Mouse (Mus musculus) cerebellum, adult 11 months (tissue): ENCODE data around the gene 1810065E05Rik.

Experiments
- DNase-seq: peaks from one replicate; pipeline ENCODE4 v3.0.0; 2022

Gene 1810065E05Rik

DNA sequence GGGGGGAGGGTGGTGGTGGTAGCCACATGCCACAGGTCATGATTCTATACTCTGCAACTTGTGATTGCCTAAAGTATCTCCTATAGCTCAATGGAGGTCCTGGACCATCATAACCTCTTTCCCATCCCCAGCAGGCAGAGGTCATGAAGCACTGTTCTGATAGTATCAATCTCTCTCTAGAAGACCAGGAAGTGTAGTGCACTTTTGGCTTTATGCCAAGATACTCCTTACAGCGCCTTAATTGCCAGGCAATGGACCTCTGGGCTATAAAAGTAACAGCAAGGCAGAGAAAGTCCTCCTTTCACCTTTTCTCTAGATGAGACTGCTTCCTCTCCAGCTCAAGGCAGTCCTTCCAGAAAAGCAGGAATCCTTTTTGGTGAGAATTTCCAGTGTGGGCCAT lies at the start of gene 1810065E05Rik:
Gene 1810065E05Rik, plus strand, starts transcription at position 297 of the 400 bp plus-strand sequence.
- DNase-seq, result no peak

DNA sequence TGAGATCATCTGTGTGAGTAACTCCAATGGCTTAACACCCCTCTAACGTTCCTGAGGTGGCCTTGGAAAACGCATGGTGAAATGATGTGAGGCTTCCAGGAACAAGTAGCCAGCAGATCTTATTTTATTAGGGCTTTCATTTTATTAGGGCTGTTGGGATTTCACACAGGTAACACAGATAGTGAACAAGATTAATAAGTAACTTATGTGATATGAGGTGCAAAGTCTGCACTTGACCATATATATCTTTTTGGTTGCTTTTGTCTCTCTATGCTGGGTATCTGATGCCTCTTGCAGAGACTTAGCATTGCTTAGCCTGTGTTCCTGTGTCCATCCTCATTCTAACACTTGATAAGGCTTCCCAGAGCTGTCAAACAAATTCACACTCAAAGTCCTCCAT lies 43.6 kb upstream of the 1810065E05Rik start:
- DNase-seq, result no peak

DNA sequence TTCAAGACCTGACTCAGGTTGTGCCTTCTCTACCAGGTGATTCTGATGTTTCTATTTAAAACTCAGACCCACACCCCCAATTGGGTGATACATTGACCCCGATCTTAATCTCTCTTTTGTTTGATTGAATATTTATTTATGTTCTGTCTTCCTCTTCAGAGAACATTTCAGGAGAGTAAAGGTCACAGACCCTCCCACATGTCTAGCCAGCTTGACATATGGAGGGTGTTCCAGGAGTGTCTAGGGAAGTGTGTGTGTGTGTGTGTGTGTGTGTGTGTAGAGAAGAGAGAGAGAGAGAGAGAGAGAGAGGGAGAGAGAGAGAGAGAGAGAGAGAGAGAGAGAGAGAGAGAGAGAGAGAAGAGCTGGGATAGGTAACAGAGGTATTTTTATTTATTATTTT lies 43.2 kb upstream of the 1810065E05Rik start:
- DNase-seq, result no peak

DNA sequence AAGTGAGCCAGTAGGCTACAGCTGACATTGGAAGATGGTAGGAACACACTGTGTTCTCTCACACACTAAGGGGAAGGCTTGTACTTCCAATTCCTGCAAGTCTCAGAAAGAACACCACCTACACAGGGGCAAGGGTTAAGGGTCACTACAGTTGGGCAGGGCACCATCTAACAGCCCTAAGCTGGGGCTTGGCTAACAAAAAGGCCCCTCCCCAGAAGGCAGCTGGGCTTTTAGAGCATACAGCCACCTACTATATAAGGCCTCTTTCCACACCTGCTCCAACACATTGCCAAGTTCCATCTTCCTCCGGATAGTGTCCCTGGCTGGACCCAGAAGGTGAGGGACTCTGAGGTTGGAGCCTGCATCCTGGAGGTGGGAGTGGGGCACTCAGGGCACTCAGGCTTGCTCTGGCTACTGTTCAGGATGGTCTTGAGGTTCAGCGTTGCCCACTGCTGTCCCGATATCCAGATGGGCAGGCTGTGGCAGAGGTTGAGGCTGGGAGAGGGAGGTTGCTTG lies 42.1 kb upstream of the 1810065E05Rik start, which contains the start of gene Lypd8:
Gene Lypd8, plus strand, starts transcription at position 281 of the 516 bp plus-strand sequence.
- DNase-seq, result no peak

DNA sequence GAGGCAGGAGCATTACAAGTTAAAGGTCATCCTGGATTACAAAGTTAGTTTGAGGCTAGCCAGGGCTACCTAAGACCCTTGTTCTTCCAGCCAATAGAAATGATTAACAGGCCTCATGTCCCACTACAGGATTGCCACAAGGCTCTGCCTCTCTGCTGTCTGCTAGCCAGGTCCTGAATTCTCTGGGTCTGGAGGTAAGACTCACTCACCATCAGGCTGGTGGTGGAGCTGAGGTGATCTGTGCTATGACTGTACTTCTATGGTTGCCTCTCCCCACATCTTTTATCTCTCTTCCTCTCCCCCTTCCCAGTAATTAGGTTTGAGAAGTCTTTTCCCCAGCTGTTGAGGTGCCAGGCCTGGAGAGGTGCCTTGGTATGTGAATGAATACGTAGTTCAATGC lies 41.4 kb upstream of the 1810065E05Rik start:
- DNase-seq, result no peak

DNA sequence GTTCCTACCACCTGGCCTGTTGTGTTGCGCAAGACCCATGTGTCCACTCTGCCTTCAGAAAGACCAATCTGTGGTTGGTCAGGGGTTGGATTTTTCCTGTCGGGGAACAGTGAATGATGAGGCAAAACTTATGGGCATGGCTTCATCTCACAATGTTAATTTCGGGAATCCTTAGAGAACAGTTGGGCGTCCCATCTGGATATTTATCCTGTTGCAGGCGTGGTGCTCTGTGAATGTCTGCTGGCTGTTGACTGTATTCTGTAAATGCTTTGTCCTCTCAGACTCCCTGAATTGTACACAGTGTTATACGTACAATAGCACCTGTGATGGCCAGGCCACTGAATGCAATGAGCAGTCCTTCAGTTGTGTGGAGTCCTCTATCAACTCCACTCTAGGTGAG lies 38.4 kb upstream of the 1810065E05Rik start:
- DNase-seq, result no peak

DNA sequence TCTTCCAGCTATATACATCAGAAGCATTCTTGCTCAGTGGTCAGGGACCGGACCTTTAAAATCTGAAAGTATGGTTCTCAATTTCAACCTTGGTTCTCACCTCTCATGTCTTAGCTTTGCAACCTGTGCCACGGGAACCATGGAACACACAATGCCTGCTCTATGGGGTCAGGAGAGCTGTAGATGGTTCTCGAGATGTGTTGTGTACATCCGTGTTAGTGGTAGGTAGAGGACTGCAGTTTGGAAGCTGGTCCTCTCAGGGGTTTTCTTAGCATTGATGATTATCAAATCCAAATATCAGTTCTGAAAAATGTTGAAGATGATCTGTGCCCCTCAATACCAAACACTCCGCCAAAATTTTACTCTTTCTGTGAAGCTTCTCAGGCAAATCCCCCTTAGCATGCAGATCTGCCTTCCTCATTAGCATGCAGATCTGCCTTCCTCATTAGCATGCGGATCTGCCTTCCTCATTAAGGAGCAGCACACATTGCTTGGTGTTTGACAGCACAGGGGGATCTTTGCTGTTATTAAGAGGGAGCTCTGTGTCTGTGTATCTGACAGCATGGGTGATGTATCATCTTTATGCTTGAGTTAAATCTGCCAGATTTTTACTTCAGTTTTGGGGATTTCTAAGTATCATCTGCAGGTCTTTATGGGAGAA lies 20.8 kb upstream of the 1810065E05Rik start:
- no peak for DNase-seq

DNA sequence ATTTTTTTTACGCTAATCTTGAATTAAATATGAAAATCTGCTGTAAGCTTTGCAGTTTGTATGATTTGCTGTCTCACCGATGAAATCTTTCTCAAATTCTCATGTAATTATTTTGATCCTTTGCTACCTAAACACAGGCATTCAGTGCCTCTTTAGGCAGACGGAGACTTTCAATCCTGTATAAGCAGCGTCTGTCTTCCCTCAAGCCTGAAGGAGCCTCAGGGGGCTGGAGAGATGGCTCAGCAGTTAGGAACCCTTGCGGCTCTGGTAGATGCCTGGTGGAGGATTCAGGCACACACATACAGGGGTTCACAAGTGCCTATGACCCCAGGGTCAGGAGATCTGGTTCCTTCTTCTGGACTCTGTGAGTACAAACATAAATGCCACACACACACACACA lies 20.3 kb upstream of the 1810065E05Rik start:
- DNase-seq, result no peak

DNA sequence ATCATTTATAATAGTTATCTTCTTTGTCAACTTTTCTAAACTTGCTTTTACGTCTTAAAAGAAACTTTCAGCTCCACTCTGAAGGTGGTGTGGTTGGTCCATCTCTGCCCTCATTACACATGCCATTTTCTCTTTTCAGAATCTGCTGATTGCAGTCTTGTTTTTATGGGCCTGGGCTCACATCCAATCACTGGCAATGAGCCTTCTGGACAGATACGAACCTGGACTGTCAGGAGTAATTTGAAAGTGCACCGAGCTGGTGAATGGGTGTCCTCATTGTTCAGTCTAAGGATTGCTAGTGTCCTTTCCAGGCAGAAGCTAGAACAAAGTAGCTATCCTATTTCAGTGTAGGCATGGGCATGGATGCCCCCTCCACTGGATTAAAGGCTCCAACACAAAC lies 12.8 kb upstream of the 1810065E05Rik start:
- no peak for DNase-seq

DNA sequence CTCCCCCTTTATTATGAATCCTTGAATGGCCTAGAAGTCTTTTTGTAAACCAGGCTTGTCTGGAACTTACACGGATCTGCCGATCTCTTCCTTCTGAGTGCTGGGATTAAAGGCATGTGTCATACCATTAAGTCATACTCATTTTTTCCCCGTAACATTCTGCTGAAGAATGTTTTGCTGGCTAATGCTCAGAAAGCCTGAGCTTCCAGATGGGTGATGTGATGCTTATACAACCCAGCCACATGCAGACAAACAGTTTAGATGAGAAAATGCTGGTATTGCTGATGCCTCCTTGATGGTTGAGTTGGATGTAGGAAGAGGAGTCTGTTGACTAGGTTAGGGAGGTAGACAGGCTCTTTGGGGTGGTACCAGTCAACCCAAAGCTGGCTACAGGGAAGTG lies 2.6 kb upstream of the 1810065E05Rik start:
- no peak for DNase-seq

DNA sequence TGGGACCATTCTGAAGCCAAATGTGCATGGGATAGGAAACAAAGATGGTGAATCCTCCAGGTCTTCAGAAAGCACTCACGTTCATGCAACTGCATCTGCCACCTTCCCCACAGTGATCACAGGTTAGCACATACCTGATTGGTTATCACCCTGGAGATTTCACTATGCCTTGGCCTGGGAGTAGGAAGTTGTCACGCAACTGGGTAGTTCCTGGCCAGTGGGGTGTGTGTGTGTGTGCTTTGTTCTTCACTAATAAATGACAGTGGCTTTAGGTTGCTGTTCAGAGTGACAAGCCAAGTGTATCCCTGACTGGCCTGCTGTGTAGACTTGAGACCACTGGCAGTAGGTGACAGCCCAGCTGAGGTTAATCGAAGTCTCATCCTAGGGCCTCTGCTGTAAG lies 11.3 kb downstream of the 1810065E05Rik start, which contains the start of gene Gm12253:
Gene Gm12253, plus strand, starts transcription at position 301 of the 400 bp plus-strand sequence.
- DNase-seq, result no peak

DNA sequence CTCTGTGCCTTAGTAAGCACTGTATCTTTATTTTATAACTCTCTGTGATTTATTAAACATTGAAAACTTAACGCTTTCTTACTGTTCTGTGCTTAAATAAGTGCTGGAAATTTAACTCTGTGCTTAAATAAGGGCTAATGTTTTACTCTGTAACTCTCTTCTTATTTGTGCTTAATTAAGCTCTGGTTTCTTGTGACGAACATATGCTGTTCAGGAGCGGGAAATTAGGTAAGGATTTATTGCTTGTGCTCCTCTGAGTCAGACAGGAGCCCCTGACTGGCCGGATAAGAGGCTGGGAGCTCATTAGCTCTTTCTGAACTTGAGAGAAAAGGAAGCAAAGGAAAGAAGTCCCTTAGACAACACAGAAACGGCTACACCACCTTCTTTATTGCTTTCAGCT lies 17.0 kb downstream of the 1810065E05Rik start:
- DNase-seq, result no peak

DNA sequence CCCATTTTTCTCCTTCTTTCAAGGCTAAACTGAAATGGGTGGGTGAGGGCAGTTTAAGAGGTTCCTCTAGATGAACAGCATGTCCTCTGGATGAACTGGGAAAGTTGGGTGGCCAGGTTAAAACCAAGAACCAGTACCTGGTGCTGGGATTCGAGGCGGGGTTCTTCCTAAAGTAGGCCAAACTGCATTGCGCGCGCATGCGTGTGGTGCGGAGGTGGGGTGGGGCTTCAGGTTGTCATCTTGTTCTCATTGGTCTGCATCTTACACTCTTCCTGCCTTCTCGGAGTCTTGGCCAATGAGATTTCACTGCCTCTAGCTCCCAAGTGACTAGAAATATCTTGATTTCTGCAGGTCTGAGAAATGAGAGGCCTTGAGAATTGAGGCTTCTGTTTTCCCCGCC lies 31.8 kb downstream of the 1810065E05Rik start, which contains the start of gene Lypd9:
Gene Lypd9, minus strand, starts transcription at position 165 of the 400 bp plus-strand sequence.
- no peak for DNase-seq

DNA sequence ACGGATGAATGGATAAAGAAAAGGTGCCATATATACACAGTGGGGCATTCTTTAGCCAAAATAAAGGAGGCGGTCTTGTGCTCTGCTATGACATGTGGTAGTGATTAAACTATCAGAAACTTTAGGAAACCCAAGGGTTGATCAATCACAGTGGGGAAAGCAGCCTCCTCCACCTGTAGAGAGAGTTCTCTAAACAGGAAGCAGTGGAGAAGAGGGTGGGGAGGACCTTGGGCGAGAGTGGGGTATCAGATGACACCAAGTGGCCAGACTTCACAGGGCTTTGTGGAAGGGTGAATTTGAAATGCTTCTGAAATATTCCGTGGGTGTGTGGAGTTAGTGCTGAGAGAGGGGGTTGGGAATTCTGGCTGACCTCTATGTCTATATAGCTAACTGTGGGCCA lies 32.7 kb downstream of the 1810065E05Rik start:
- no peak for DNase-seq

DNA sequence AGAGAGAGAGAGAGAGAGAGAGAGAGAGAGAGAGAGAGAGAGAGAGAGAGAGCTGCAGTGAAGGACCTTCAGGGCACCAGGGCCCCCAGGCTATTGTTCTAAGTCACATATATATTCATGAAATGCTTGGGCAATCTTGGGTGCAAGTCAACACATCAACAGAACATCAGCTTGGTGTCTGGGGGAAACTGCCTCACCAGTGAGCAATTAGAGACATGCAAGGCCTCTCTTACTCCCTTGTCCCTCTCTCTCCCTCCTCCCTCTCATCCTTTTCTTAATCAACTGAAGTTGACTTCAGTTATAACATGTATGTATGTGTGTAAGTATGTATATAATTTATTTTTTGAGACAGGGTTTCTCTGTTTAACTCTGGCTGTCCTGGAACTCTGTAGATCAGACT lies 41.3 kb downstream of the 1810065E05Rik start, which contains the start of gene Olfr30:
Gene Olfr30, minus strand, starts transcription at position 101 of the 400 bp plus-strand sequence.
- DNase-seq, result no peak
